ENCODE assay signal across 8 mouse cellular contexts in the genomic region with DNA sequence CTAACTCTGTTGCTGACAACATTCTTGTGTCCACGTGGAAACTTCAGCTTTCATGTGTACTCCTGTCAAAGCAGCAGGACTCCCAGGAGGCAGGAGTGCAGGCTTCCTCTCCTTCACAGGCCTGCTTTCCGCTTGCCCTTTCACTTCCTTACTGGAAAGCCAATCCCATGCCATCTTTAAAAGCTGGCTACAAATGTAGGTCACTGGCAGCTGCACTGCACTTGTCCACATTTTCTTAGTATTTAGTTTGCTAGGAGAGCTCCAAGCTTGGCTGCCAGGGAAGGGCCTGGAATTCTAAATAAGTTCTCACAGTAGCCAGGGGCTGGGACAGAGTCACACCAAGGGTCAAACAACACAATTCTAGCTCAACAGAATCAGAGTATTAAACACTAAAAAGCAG. TPM values are rescaled to one million over a fixed set of nuclear protein-coding genes. Genes with fewer than 3 reads are reported as not detected.
DNase-seq lines count a peak whose midpoint lies in the region; ATAC-seq lines count a peak whose summit lies in the region.

No protein-coding gene starts in this region.

- 68% methylated on average over 2 of the region's 2 CpGs for WGBS in heart, embryonic 10.5 days

- no peak overlapping the region for H3K27ac ChIP-seq in heart, embryonic 10.5 days

- no peaks in the 10 kb centered on the region for H3K9me3 ChIP-seq in heart, embryonic 10.5 days

- H3K4me3 ChIP-seq in heart, embryonic 10.5 days, result no peak overlapping the region

- no peaks in the 10 kb centered on the region for H3K27me3 ChIP-seq in heart, embryonic 10.5 days (ENCODE audit: insufficient read depth, poor library complexity, severe bottlenecking)

- DNase-seq in heart, adult 18-20 months, result peak; percentile 44 to 58
- DNase-seq in heart, embryonic 10.5 days (ENCODE audit: low spot score), result no peak
- DNase-seq in adrenal gland, postnatal 10 days, result peak; percentile 57
- peak; percentile 14 to 62 for DNase-seq in layer of hippocampus, postnatal 14 days (ENCODE audit: low spot score in 2 of 2)
- no peak for DNase-seq in liver
- DNase-seq in embryo, embryonic 10 days (ENCODE audit: low spot score), result no peak
- DNase-seq in thymus, postnatal 14 days, result no peak

- H3K4me1 ChIP-seq in heart, embryonic 10.5 days, result no peaks in the 10 kb centered on the region

- H3K36me3 ChIP-seq in heart, embryonic 10.5 days, result no peaks in the 10 kb centered on the region

- ATAC-seq in frontal cortex, adult (ENCODE audit: low TSS enrichment), result peak; percentile 90

RNA-seq across cellular contexts. Expression of a gene that starts 49.6 kb away (rescaled TPM):
- 10 to 100 TPM; 12.4 to 17.4 TPM for total RNA-seq in heart, adult 18-20 months (2021)
- 27.9 and 33.6 TPM in 2 replicates for polyA plus RNA-seq in heart, embryonic 10.5 days (2016; fragmentation: Nextera tagmentation; extraction: Ambion mirVana)
- 10 to 100 TPM; 18.0 to 21.2 TPM for total RNA-seq in adrenal gland, postnatal 10 days (2021)
- 10 to 100 TPM; 19.6 to 20.9 TPM for total RNA-seq in layer of hippocampus, postnatal 14 days (2021)

RNA-seq across cellular contexts. Expression of a gene that starts 49.7 kb away (rescaled TPM):
- 10 to 100 TPM; 99.3 to 100.0 TPM for total RNA-seq in heart, adult 18-20 months (2021)
- polyA plus RNA-seq in heart, embryonic 10.5 days (2016; fragmentation: Nextera tagmentation; extraction: Ambion mirVana), result 101 and 109 TPM in 2 replicates
- 10 to 100 TPM; 50.2 to 50.9 TPM for total RNA-seq in adrenal gland, postnatal 10 days (2021)
- 10 to 100 TPM; 29.1 to 34.3 TPM for total RNA-seq in layer of hippocampus, postnatal 14 days (2021)

Comparison
In these comparisons a context has a peak if more than half of its experiments do, and no peak if none do; other contexts are left out.
1. DNase-seq: peak in heart, adult 18-20 months (2 of 2), adrenal gland, postnatal 10 days (single experiment) and layer of hippocampus, postnatal 14 days (2 of 2); none in heart, embryonic 10.5 days (single experiment), liver (single experiment), embryo, embryonic 10 days (single experiment) and thymus, postnatal 14 days (single experiment).